Mouse (Mus musculus): ENCODE results near the gene Ints7.

GRCm38 (mm10) chr1:191659441-191659840 lies 84.0 kb downstream of the Ints7 start:
- no peak for TF ChIP-seq POLR2A (IDR thresholded peaks at IDR 0.05; ENCODE audit: low read depth, low read length)
- no peak for TF ChIP-seq CTCF (IDR thresholded peaks at IDR 0.05; ENCODE audit: extremely low read depth, insufficient read length, insufficient replicate concordance, low read depth, low read length)

Measured in small intestine, adult 2 months (tissue).